Mouse (Mus musculus): ENCODE measurements around the gene Orai2.
"Not testable (repeated sequence)": the region's sequence is repeated elsewhere in the genome, so short reads cannot be mapped to it uniquely, and the experiment has no call there.

The Orai2 gene

GRCm38 (mm10) chr5:136137658-136138274 is 32.7 kb downstream of the Orai2 start:
- peak; percentile 81 for DNase-seq (ENCODE audit: low read depth)

- DNase-seq (ENCODE audit: low read depth) = no peak
These were observed 34.1 kb downstream of the Orai2 start for GRCm38 (mm10) chr5:136136292-136136990.

GRCm38 (mm10) chr5:136135571-136136291 is 34.8 kb downstream of the Orai2 start, which contains the start of the genes Lrwd1 and Alkbh4:
Gene Lrwd1 (minus strand): TSS chr5:136136074.
Gene Alkbh4 (plus strand): TSS chr5:136136146.
- DNase-seq (ENCODE audit: low read depth) = peak; percentile 95

GRCm38 (mm10) chr5:136122165-136122564 is 48.3 kb downstream of the Orai2 start:
- DNase-seq (ENCODE audit: low read depth) = no peak

- no peak for DNase-seq (ENCODE audit: low read depth)
These were observed 53.8 kb downstream of the Orai2 start for GRCm38 (mm10) chr5:136116784-136117112.

GRCm38 (mm10) chr5:136115891-136116783 is 54.4 kb downstream of the Orai2 start, which contains the start of gene Polr2j:
Gene Polr2j (plus strand): TSS chr5:136116631.
- DNase-seq (ENCODE audit: low read depth) = peak; percentile 97

- not testable (repeated sequence) for DNase-seq (ENCODE audit: low read depth)
These were observed 57.0 kb downstream of the Orai2 start for GRCm38 (mm10) chr5:136113546-136113945.

GRCm38 (mm10) chr5:136109042-136109441 is 61.5 kb downstream of the Orai2 start:
- no peak for DNase-seq (ENCODE audit: low read depth)

- no peak for DNase-seq (ENCODE audit: low read depth)
These were observed 62.0 kb downstream of the Orai2 start for GRCm38 (mm10) chr5:136108486-136108885.

GRCm38 (mm10) chr5:136104511-136104910 is 66.0 kb downstream of the Orai2 start:
- DNase-seq (ENCODE audit: low read depth) = no peak

GRCm38 (mm10) chr5:136102099-136102820 is 68.3 kb downstream of the Orai2 start:
- no peak for DNase-seq (ENCODE audit: low read depth)

GRCm38 (mm10) chr5:136098536-136098935 is 72.0 kb downstream of the Orai2 start:
- no peak for DNase-seq (ENCODE audit: low read depth)
